Mouse (Mus musculus): ENCODE measurements around the gene Mab21l3. TPM values are rescaled to one million over a fixed set of nuclear protein-coding genes. Genes with fewer than 3 reads are reported as not detected.

The Mab21l3 gene
- polyA plus RNA-seq, 1 experiment from 2014 or later, result 0.55 TPM

DNA sequence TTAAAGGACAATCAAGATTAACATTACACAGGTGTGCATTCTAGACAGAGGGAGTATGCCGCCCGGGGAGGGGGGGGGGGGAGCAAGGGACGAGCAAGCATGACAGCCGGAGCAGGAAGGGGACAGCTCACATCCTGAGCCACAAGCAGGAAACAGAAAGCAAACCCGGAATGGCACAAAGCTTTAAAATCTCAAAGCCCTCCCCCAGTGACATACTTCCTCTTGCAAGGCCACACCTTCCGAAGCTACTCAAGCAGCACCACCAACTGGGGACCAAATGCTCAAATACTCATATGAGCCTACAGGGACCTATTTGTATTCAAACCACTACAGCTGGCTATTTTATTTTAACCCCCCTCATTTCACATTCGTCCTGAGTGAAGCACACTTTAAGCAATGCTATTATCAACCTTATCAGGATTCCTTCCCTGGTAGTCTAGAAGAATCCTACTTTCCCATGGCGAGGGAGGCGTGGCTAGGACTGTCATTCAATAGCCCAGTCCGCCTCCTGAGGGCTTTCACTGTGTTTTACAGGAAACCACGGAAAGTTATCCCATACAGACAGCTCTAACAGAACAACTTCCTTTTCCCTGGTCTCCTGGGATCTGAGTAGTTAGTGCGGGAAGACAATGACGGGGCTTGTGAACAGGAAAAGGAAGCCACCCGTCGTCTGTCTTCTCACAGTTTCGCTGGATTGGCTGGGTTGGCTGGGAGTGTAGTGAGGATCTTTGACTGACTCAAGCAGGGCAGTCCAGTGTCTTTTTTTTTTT, 69.7 kb downstream of the Mab21l3 start:
- H3K27ac ChIP-seq, result peak overlapping the region; percentile 70
- WGBS, result 53% methylated on average over 16 of the region's 16 CpGs
- no peak overlapping the region for H3K9ac ChIP-seq
- ATAC-seq (ENCODE audit: borderline replicate concordance, extremely low read depth, low FRiP score, low TSS enrichment), result peak; percentile 57
- no peak overlapping the region for H3K4me3 ChIP-seq
- H3K4me2 ChIP-seq, result peak overlapping the region; percentile 0; the same call in 1 of the 2 replicates
- no peaks in the 10 kb centered on the region for H3K9me3 ChIP-seq
- H3K36me3 ChIP-seq, result no peaks in the 10 kb centered on the region
- no peaks in the 10 kb centered on the region for H3K27me3 ChIP-seq
- peaks cover 10% of the 10 kb centered on the region; the same call in 1 of the 2 replicates for H3K4me1 ChIP-seq

DNA sequence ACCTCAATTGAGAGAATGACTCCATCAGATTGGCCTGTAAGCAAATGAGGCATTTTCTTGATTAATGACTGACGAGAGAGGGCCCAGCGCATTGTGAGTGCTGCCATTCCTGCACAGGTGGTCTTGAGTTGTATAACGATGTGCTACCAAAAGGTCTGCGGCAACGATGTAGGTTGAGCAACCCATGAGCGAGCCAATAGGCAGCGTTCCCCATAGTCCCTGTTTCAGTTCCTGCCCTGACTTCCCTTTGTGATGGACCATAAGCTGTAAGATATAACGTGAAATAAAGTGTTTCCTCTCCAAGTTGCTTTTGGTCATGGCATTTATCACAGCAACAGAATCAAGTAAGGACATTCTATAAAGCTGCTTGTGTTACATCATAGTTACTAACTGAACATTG, 73.0 kb downstream of the Mab21l3 start:
- no peaks in the 10 kb centered on the region for H3K9me3 ChIP-seq
- no peaks in the 10 kb centered on the region for H3K36me3 ChIP-seq
- H3K4me3 ChIP-seq, result no peak overlapping the region
- H3K9ac ChIP-seq, result no peak overlapping the region
- WGBS, result 86% methylated on average over 8 of the region's 8 CpGs
- ATAC-seq (ENCODE audit: borderline replicate concordance, extremely low read depth, low FRiP score, low TSS enrichment), result no peak
- no peak overlapping the region for H3K4me2 ChIP-seq
- H3K27ac ChIP-seq, result no peak overlapping the region
- H3K4me1 ChIP-seq, result peaks cover 4% of the 10 kb centered on the region; the same call in 1 of the 2 replicates
- H3K27me3 ChIP-seq, result no peaks in the 10 kb centered on the region

- WGBS, result 63% methylated on average over 3 of the region's 3 CpGs
- Histone ChIP-seq H3K4me2 (no peak overlapping the region), H3K27me3 (no peaks in the 10 kb centered on the region), H3K27ac (no peak overlapping the region), H3K9ac (no peak overlapping the region), H3K9me3 (0 out of 2 replicates have a peak, but pooled peaks cover 4% of the 10 kb centered on the region), H3K4me1 (peaks cover 5% of the 10 kb centered on the region; the same call in 1 of the 2 replicates), H3K36me3 (no peaks in the 10 kb centered on the region), H3K4me3 (no peak overlapping the region)
- ATAC-seq (ENCODE audit: borderline replicate concordance, extremely low read depth, low FRiP score, low TSS enrichment), result no peak
Measured at GRCm38 (mm10) chr3:101770540-101770939, 78.2 kb downstream of the Mab21l3 start.

DNA sequence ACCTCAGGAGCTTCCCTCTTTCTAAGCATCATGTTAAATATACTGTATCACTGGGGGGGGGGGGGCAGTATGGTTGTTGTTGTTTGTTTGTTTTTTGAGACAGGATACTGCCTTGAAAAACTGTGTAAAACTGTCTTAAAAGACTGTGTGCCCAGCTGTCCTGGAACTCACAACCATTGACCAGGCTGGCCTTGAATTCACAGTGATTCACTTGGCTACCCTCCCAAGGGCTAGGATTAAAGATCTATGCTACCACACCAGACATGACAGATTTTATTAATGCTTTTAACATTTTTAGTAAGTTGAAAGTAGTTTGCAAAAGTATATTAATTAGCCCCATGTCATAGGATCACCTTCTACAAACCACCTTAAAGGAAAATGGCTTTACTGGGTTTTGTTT, 85.2 kb downstream of the Mab21l3 start:
- 0 out of 2 replicates have a peak, but pooled peaks cover under 1% of the 10 kb centered on the region for H3K9me3 ChIP-seq
- no peak overlapping the region for H3K9ac ChIP-seq
- no peak overlapping the region for H3K4me3 ChIP-seq
- H3K36me3 ChIP-seq, result no peaks in the 10 kb centered on the region
- H3K27ac ChIP-seq, result no peak overlapping the region
- peaks cover 5% of the 10 kb centered on the region; the same call in 1 of the 2 replicates for H3K4me1 ChIP-seq
- no peaks in the 10 kb centered on the region for H3K27me3 ChIP-seq
- no peak overlapping the region for H3K4me2 ChIP-seq
- ATAC-seq (ENCODE audit: borderline replicate concordance, extremely low read depth, low FRiP score, low TSS enrichment), result no peak

Other genes starting within 250 kb of the Mab21l3 start
- 99.7 and 117 TPM in 2 replicates for gene Atp1a1, start 244.3 kb downstream of the Mab21l3 start, polyA plus RNA-seq (2015; fragmentation: Nextera tagmentation; extraction: Ambion mirVana)
- gene Slc22a15, start 75.5 kb upstream of the Mab21l3 start, polyA plus RNA-seq (2015; fragmentation: Nextera tagmentation; extraction: Ambion mirVana), result 4.2 and 4.6 TPM in 2 replicates
- gene Nhlh2, start 161.1 kb upstream of the Mab21l3 start, polyA plus RNA-seq (2015; fragmentation: Nextera tagmentation; extraction: Ambion mirVana), result 0.04 TPM in 1 of 2 replicates, not detected in the other
- 13.3 and 13.5 TPM in 2 replicates for gene Casq2, start 237.5 kb upstream of the Mab21l3 start, polyA plus RNA-seq (2015; fragmentation: Nextera tagmentation; extraction: Ambion mirVana)

Data from lung, embryonic 15.5 days (tissue).